Mouse (Mus musculus) adrenal gland, postnatal 4 days (tissue): Measurements from ENCODE around the gene Smndc1. TPM values are rescaled to one million over a fixed set of nuclear protein-coding genes. Genes with fewer than 3 reads are reported as not detected.
A peak's percentile ranks its signal among the peaks of the same experiment; 100 is the strongest.

Experiments
- DNase-seq, 2 experiments: peaks; one replicate each; pipeline ENCODE4 v3.0.0; 2021 to 2022; ENCODE audit warnings: low spot score in 2 of 2, mixed read lengths in 2 of 2
- total RNA-seq, 2 experiments: library from RNA; stranded (reverse); gene quantifications; 2 replicates each; pipeline ENCODE4 v1.2.3; 2021

The Smndc1 gene
- total RNA-seq, 2 experiments from 2014 or later, result 49.1 to 52.1 TPM

GRCm38 (mm10) chr19:53389851-53390431, 437 bp downstream of the Smndc1 start:
- peak in 1 of 2 experiments; percentile 28 for DNase-seq

GRCm38 (mm10) chr19:53389417-53389816, 961 bp downstream of the Smndc1 start:
- no peak for DNase-seq

DNA sequence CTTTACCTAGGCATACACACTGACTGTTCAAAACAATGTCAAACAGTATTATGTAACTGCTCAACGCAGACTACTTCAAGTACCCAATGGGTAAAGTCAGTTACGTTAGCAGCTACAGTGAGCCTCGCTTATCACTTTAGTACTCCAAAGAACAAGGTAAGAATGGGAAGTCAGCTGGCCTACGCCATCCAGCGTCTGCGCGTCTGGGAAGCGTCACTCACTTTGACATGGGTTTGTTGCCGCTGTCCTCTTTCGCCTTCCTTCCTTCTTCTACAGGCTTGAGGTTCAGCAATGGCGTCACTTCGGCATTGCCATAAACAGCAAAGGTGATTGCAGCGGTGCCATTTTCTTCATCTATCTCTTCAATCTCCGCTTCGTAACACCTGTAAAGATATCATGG, 7.0 kb downstream of the Smndc1 start:
- no peak for DNase-seq

DNA sequence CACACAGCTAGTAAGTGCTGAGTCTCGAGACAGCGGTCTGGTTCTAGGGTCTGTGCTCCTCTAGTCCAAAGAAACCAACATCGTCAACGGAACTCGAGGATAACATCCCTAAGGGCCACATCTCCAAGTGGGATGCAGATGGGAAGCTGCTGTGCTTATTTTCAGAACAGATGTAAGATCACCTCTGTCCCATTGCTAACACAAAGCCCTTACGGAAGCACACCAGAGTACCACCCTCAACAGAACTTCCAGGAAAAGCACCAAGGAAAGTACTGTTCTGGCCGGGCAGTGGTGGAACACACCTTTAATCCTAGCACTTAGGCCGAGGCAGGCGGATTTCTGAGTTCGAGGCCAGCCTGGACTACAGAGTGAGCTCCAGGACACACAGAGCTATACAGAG, 12.0 kb downstream of the Smndc1 start:
- no peak for DNase-seq

GRCm38 (mm10) chr19:53377652-53378051, 12.7 kb downstream of the Smndc1 start:
- DNase-seq, result no peak

DNA sequence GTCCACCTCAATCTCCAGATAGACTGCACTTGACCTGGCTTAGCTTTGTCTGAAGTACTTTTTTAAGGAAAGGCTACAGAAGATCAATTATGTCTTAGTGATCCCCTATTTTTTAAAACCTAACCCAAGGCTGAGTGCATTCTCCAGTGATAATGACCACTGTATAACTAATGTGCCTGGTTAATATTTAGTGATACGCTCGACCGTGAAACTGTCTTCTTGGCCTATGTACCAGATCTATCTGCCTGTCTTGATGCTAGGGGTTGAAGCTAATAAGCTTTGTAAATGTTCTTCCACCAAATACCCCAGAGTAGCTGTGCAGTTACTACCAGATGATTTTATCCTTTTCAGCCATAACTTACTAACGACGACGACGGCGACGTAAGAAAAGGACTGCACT, 14.6 kb downstream of the Smndc1 start:
- no peak for DNase-seq

DNA sequence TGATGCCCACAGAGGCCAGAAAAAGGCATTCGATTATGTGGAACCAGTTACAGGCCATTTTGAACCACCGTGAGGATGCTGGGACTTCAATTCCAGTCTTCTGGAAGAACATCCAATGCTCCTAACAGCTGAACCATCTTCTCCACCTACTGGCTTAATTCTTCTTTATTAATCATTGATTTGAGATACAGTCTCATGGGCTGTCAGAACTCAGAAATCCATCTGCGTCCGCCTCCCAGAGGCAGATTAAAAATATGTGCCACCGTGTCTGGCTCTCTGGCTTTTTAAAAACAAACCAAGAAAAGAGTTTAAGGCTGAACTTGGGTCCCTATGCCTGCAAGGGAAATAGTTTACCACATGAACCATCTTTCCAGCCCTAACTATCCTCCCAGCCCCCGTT, 15.1 kb downstream of the Smndc1 start:
- no peak for DNase-seq

GRCm38 (mm10) chr19:53373570-53373969, 16.8 kb downstream of the Smndc1 start:
- no peak for DNase-seq

GRCm38 (mm10) chr19:53371666-53372065, 18.7 kb downstream of the Smndc1 start, which contains the start of gene Gm10197:
TSS of gene Gm10197 (minus strand) at chr19:53371766.
- no peak for DNase-seq

GRCm38 (mm10) chr19:53370233-53370632, 20.1 kb downstream of the Smndc1 start:
- DNase-seq, result no peak

DNA sequence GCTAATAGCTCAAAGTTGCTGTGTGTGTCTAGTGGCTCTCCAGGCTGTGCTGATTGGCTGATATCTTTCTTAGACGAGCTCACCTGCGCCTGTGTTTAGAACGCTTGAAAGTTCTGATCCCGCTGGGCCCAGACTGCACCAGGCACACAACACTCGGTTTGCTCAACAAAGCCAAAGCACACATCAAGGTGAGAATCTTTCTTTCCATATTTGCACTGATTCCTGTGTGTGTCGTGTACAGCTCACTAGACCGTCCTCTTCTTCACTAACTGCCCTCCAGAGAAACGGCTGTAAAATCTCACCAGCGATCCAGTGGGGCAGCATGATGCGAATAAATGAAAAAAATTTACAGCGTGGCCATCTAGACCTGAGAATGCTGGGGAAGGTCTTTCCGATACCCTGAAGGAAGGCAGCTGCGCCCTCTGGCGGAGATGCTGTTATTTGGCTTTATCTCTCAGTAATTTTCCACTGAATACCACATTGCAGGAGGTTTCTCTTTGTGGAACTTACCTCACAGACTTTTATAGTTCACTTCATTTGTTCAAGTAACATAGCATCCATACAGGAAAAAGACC, 20.8 kb downstream of the Smndc1 start:
- peak; percentile 50 to 70 for DNase-seq

- no peak for DNase-seq
Observed at GRCm38 (mm10) chr19:53366881-53367280, 23.5 kb downstream of the Smndc1 start.

GRCm38 (mm10) chr19:53366057-53366775, 24.2 kb downstream of the Smndc1 start:
- DNase-seq, result no peak

DNA sequence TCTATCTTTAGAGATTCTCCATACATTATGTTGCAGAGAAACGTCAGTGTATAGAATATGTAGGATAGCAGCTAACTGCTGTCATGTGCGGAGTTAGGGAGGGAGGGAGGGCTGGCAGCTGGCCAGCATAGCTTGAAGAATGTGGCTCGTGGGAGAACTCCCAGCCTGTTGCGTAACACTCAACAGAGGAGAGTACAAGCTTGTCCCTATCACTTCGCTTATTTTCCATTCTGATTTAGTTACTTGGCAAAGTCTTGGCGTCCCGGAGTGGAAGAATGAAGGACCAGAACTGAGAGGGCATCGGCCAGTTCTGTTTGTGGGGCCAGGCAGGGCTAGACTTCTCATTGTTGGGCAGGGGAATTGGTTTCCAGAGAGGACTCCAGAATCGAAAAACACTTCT, 25.4 kb downstream of the Smndc1 start:
- no peak for DNase-seq

DNA sequence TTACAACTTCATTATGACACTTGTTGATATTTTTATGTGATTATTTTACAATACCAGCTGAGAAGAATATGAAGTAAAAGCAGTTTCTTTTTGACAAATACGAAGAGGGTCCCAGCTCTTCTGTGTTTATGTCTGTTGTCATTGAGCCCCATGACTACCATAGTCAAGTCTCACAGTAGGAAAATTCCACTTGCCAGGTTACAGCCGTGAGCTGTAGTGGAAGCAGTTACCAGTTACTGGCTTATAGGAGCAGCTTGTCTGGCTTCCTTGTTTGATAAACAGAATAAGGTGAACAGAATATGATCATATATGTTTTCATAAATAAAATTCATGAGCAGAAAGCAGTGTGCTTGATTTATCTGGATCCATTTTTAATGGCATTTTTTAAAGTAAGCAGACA, 25.8 kb downstream of the Smndc1 start:
- no peak for DNase-seq

GRCm38 (mm10) chr19:53362967-53363366, 27.4 kb downstream of the Smndc1 start:
- DNase-seq, result no peak

DNA sequence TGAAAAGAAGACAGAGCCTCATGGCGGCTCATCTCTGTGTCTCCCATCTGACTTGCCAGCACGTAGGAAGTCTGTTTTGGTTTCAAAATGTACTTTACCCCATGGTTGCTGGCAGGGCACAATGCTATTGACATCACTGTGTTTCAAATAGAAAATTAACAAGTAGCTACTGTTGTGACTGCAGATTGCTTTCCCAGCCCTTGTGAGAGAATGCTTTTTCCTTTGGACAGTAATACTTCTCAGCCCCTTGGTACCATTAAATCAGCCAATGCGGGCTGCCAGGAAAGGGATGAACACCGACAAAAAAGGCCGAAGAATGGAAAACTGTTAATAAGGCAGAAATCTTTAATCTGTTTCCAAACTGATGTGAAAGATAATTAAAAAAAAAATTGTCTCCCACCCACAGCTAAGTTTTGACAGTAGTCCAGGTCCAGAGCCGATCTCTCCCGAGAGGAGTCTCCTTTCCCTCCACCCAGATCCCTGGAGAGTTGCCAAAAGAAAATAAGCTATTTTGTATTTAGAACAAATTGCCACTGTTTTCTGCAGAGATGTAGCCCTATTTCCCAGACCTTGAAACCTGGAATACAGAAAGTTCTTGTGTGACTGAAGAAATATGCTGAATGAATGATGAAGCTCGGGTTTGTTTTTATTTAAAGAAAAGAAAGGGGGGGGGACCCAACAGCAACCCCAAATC, 30.0 kb downstream of the Smndc1 start:
- no peak for DNase-seq

DNA sequence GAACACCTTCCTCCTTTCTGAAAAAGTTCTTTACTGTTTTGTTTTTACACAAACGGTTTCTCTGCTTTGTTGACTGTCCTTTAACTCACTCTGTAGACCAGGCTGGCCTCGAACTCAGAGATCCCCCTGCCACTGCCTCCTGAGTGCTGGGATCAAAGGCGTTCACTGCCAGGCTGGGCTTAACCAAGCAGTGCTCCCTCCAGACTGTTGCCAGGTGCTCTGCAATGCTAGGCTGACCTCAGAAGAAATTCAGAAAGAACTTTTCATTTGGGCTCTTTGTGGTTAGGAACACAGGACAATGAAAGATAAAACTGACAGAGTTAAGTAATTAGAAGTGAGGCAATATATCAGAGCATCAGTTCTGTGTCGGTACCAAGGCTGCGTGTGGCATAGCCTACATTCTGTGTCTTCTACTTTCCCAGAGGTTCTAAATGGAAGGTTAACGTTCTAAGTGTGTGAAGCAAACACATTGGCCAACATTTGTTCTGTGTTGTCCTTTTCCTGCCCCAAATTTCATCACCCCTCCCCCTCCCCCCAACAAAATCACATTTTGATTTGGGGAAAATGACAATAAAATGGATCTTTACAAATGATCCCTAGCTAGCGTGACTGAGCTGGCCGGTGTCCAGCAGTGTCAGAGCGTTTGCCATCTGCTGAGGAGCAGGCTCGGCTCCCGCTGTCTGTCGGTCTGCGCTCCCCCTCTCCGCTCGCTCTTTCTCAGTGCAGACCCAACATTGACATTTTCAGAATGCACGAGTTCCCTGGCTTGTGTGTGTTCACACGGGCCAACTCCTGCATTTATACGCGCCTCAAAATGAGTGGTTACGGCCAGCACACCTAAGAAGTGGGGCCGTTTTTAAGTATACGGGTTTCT, 31.0 kb downstream of the Smndc1 start:
- DNase-seq, result no peak

- no peak for DNase-seq
Observed at GRCm38 (mm10) chr19:53355065-53355464, 35.3 kb downstream of the Smndc1 start.

- DNase-seq, result no peak
Observed at GRCm38 (mm10) chr19:53354271-53355000, 35.9 kb downstream of the Smndc1 start.
